Mouse (Mus musculus): ENCODE data around the gene Kiss1r. TPM values are rescaled to one million over a fixed set of nuclear protein-coding genes. Genes with fewer than 3 reads are reported as not detected.
"Not testable (repeated sequence)": the region's sequence is repeated elsewhere in the genome, so short reads cannot be mapped to it uniquely, and the experiment has no call there.

Gene Kiss1r
- polyA plus RNA-seq, 1 experiment from 2014 or later = 2.3 TPM

DNA sequence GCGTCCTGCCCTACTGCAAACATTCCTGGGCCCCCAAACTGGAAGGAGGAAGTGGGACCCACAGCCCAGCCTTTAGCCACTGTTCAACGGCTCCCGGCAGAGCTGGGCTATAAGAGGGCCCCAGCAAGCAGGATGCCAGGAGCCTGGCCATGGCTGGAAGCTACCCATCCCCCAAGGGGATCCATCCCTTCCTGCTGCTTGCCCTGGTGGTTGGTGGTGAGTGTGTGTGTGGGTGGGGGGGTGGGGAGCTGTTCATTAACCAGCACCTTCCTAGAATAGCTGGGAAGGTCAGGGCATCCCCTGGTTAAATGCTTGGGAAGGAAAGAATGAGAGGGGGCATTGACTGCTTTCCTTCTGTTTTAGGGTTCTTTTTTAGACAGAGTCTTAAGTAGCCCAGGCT, 37.2 kb upstream of the Kiss1r start:
- Histone ChIP-seq H3K4me1 (ENCODE audit: control insufficient read depth, insufficient read depth, low read length) (peaks cover 5% of the 10 kb centered on the region; the same call in 1 of the 2 replicates), H3K9me3 (ENCODE audit: control insufficient read depth, low read length) (no peaks in the 10 kb centered on the region), H3K4me3 (ENCODE audit: low read depth, low read length) (no peak overlapping the region), H3K36me3 (ENCODE audit: control insufficient read depth, insufficient read depth, low read length) (no peaks in the 10 kb centered on the region), H3K27ac (ENCODE audit: low read depth, low read length) (no peak overlapping the region), H3K9ac (replicated peaks; ENCODE audit: low read depth, low read length) (no peak overlapping the region), H3K27me3 (ENCODE audit: control insufficient read depth, insufficient read depth, low read length) (no peaks in the 10 kb centered on the region), H3K4me2 (ENCODE audit: low read depth, low read length) (no peak overlapping the region)
- 41% methylated on average over 3 of the region's 3 CpGs for WGBS
- ATAC-seq (ENCODE audit: low read depth) = no peak

DNA sequence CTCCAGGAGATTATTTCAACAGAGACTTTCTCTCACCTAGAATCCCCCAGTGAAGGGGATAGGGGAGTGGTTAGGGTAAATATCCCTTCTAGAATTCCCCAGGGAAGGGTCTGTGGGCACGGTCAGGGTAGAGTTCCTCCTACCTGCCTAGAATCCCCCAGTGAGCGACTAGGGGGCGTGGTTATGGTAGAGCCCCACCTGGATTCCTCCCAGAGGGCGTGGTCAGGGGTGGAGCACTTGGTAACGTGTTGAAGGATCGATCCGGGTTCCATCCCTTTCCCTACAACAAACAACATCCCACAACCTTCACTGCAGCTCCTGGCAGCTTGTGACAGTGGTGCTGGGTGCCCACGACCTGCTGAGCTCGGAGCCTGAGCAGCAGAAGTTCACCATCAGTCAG, 36.0 kb upstream of the Kiss1r start:
- H3K4me2 ChIP-seq (ENCODE audit: low read depth, low read length) = no peak overlapping the region
- 18% methylated on average over 9 of the region's 9 CpGs for WGBS
- no peak overlapping the region for H3K4me3 ChIP-seq (ENCODE audit: low read depth, low read length)
- ATAC-seq (ENCODE audit: low read depth) = no peak
- no peaks in the 10 kb centered on the region for H3K36me3 ChIP-seq (ENCODE audit: control insufficient read depth, insufficient read depth, low read length)
- H3K27me3 ChIP-seq (ENCODE audit: control insufficient read depth, insufficient read depth, low read length) = no peaks in the 10 kb centered on the region
- H3K9me3 ChIP-seq (ENCODE audit: control insufficient read depth, low read length) = no peaks in the 10 kb centered on the region
- no peak overlapping the region for H3K27ac ChIP-seq (ENCODE audit: low read depth, low read length)
- H3K9ac ChIP-seq (replicated peaks; ENCODE audit: low read depth, low read length) = no peak overlapping the region
- no peaks in the 10 kb centered on the region; the same call in 1 of the 2 replicates for H3K4me1 ChIP-seq (ENCODE audit: control insufficient read depth, insufficient read depth, low read length)

GRCm38 (mm10) chr10:79881981-79882380, 34.8 kb upstream of the Kiss1r start:
- no peaks in the 10 kb centered on the region for H3K27me3 ChIP-seq (ENCODE audit: control insufficient read depth, insufficient read depth, low read length)
- 6% methylated on average over 21 of the region's 22 CpGs for WGBS
- no peaks in the 10 kb centered on the region; the same call in 1 of the 2 replicates for H3K4me1 ChIP-seq (ENCODE audit: control insufficient read depth, insufficient read depth, low read length)
- no peak overlapping the region; the same call in 1 of the 2 replicates for H3K4me2 ChIP-seq (ENCODE audit: low read depth, low read length)
- H3K4me3 ChIP-seq (ENCODE audit: low read depth, low read length) = no peak overlapping the region
- no peaks in the 10 kb centered on the region for H3K36me3 ChIP-seq (ENCODE audit: control insufficient read depth, insufficient read depth, low read length)
- no peak overlapping the region for H3K27ac ChIP-seq (ENCODE audit: low read depth, low read length)
- no peak for ATAC-seq (ENCODE audit: low read depth)
- H3K9ac ChIP-seq (replicated peaks; ENCODE audit: low read depth, low read length) = 0 out of 2 replicates have a peak overlapping the region, but pooled peaks have one; percentile 11
- H3K9me3 ChIP-seq (ENCODE audit: control insufficient read depth, low read length) = no peaks in the 10 kb centered on the region

GRCm38 (mm10) chr10:79883297-79884084, 33.3 kb upstream of the Kiss1r start:
- Histone ChIP-seq H3K27ac (ENCODE audit: low read depth, low read length) (no peak overlapping the region), H3K4me3 (ENCODE audit: low read depth, low read length) (no peak overlapping the region), H3K36me3 (ENCODE audit: control insufficient read depth, insufficient read depth, low read length) (no peaks in the 10 kb centered on the region), H3K27me3 (ENCODE audit: control insufficient read depth, insufficient read depth, low read length) (no peaks in the 10 kb centered on the region), H3K9ac (replicated peaks; ENCODE audit: low read depth, low read length) (no peak overlapping the region), H3K4me1 (ENCODE audit: control insufficient read depth, insufficient read depth, low read length) (no peaks in the 10 kb centered on the region; the same call in 1 of the 2 replicates), H3K4me2 (ENCODE audit: low read depth, low read length) (no peak overlapping the region), H3K9me3 (ENCODE audit: control insufficient read depth, low read length) (no peaks in the 10 kb centered on the region)
- ATAC-seq (ENCODE audit: low read depth) = no peak
- WGBS = 17% methylated on average over 22 of the region's 22 CpGs

DNA sequence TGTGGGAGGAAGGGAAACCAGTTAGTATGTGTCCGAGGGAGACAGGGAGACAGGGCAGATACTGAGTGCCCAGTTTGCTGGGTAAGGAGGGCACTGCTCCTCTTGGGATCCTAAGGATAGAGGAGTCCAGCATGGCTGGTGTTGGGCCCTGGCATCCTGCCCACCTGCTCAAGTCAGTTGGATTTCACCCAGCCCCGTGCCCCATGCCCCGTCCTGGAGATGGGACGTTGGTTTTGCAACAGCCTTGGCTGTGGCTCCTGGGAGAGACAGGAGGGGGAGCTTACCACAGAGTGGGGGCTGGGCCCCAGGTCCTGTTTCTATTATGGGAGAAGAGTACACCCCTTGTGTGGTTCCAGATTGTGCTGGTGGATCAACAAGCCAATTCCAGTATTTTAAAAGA, 32.3 kb upstream of the Kiss1r start:
- Histone ChIP-seq H3K27ac (ENCODE audit: low read depth, low read length) (no peak overlapping the region), H3K27me3 (ENCODE audit: control insufficient read depth, insufficient read depth, low read length) (no peaks in the 10 kb centered on the region), H3K4me3 (ENCODE audit: low read depth, low read length) (no peak overlapping the region), H3K4me2 (ENCODE audit: low read depth, low read length) (no peak overlapping the region), H3K9me3 (ENCODE audit: control insufficient read depth, low read length) (no peaks in the 10 kb centered on the region), H3K36me3 (ENCODE audit: control insufficient read depth, insufficient read depth, low read length) (no peaks in the 10 kb centered on the region), H3K9ac (replicated peaks; ENCODE audit: low read depth, low read length) (no peak overlapping the region), H3K4me1 (ENCODE audit: control insufficient read depth, insufficient read depth, low read length) (no peaks in the 10 kb centered on the region; the same call in 1 of the 2 replicates)
- no peak for ATAC-seq (ENCODE audit: low read depth)
- WGBS = 71% methylated on average over 4 of the region's 4 CpGs

DNA sequence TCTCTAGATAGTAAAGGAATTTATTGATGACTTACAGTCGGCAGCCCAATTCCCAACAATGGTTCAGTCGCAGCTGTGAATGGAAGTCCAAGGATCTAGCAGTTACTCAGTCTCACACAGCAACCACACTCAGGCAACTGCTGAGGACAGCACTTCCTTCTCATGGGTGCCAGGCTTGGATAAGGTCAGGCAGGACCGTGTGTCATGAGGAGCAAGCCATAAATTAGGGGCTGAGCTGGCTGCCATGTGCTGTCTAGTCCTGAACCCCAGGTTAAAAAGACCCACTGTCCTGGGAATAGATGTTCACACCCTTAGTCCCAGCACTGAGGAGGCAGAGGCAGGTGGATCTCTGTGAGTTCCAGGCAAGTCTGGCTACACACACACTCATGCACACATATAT, 31.8 kb upstream of the Kiss1r start:
- H3K9ac ChIP-seq (replicated peaks; ENCODE audit: low read depth, low read length); H3K4me2 ChIP-seq (ENCODE audit: low read depth, low read length); ATAC-seq (ENCODE audit: low read depth); H3K27ac ChIP-seq (ENCODE audit: low read depth, low read length); H3K4me1 ChIP-seq (ENCODE audit: control insufficient read depth, insufficient read depth, low read length); H3K9me3 ChIP-seq (ENCODE audit: control insufficient read depth, low read length); H3K36me3 ChIP-seq (ENCODE audit: control insufficient read depth, insufficient read depth, low read length); H3K4me3 ChIP-seq (ENCODE audit: low read depth, low read length); H3K27me3 ChIP-seq (ENCODE audit: control insufficient read depth, insufficient read depth, low read length): not testable (repeated sequence)
- 68% methylated on average over 3 of the region's 3 CpGs for WGBS

- Histone ChIP-seq H3K9me3 (ENCODE audit: control insufficient read depth, low read length) (no peaks in the 10 kb centered on the region), H3K4me1 (ENCODE audit: control insufficient read depth, insufficient read depth, low read length) (no peaks in the 10 kb centered on the region; the same call in 1 of the 2 replicates), H3K4me3 (ENCODE audit: low read depth, low read length) (no peak within 1 kb of the TSS), H3K4me2 (ENCODE audit: low read depth, low read length) (no peak within 1 kb of the TSS), H3K27me3 (ENCODE audit: control insufficient read depth, insufficient read depth, low read length) (no peaks in the 10 kb centered on the region), H3K9ac (replicated peaks; ENCODE audit: low read depth, low read length) (no peak within 1 kb of the TSS), H3K36me3 (ENCODE audit: control insufficient read depth, insufficient read depth, low read length) (no peaks in the 10 kb centered on the region), H3K27ac (ENCODE audit: low read depth, low read length) (no peak within 1 kb of the TSS)
- WGBS = 77% methylated on average over 6 of the region's 6 CpGs
- ATAC-seq (ENCODE audit: low read depth) = no peak
Observed at GRCm38 (mm10) chr10:79886054-79886453, 30.7 kb upstream of the Kiss1r start, which contains the start of gene Elane. Elane (plus strand) TSS chr10:79886247.

DNA sequence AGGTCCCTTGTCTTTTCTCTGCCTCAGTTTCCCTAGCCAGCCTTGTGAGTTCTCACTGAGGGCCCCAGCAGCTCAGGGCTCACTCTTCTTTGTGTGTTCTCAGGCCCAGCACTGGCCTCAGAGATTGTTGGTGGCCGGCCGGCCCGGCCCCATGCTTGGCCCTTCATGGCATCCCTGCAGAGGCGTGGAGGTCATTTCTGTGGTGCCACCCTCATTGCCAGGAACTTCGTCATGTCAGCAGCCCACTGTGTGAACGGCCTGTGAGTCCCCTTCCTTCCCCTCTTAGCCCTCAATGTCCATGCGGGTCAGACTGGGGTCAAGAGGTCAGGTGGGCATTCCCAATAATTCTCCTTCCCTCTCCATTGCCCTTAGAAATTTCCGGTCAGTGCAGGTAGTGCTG, 30.2 kb upstream of the Kiss1r start:
- no peak overlapping the region for H3K4me3 ChIP-seq (ENCODE audit: low read depth, low read length)

DNA sequence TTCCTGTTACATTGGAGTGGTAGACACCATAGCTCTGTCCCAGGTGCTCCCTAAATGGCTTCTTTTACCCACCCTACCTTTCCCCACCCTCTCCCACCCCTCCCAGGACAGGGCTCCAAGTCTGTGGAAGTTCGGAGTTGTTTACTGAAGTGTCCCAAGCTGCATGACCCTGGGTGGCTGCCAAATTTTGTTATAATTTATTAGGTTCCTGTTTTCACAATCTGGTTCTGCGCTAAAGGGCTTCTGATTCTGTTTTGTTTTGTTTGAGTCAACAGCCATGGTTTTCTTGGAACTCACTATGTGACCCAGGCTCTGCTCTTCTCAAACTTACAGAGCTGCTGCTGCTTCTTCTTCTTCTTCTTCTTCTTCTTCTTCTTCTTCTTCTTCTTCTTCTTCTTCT, 27.4 kb upstream of the Kiss1r start:
- no peaks in the 10 kb centered on the region for H3K36me3 ChIP-seq (ENCODE audit: control insufficient read depth, insufficient read depth, low read length)
- H3K27ac ChIP-seq (ENCODE audit: low read depth, low read length) = no peak overlapping the region
- 76% methylated on average over 2 of the region's 2 CpGs for WGBS
- H3K27me3 ChIP-seq (ENCODE audit: control insufficient read depth, insufficient read depth, low read length) = no peaks in the 10 kb centered on the region
- H3K9me3 ChIP-seq (ENCODE audit: control insufficient read depth, low read length) = no peaks in the 10 kb centered on the region
- H3K4me1 ChIP-seq (ENCODE audit: control insufficient read depth, insufficient read depth, low read length) = no peaks in the 10 kb centered on the region
- no peak overlapping the region for H3K4me2 ChIP-seq (ENCODE audit: low read depth, low read length)
- H3K4me3 ChIP-seq (ENCODE audit: low read depth, low read length) = no peak overlapping the region
- ATAC-seq (ENCODE audit: low read depth) = no peak
- no peak overlapping the region for H3K9ac ChIP-seq (replicated peaks; ENCODE audit: low read depth, low read length)

More for the DNA sequence above, 30.2 kb upstream of the Kiss1r start:
- Histone ChIP-seq H3K36me3 (ENCODE audit: control insufficient read depth, insufficient read depth, low read length) (no peaks in the 10 kb centered on the region), H3K27ac (ENCODE audit: low read depth, low read length) (no peak overlapping the region), H3K9me3 (ENCODE audit: control insufficient read depth, low read length) (no peaks in the 10 kb centered on the region), H3K4me2 (ENCODE audit: low read depth, low read length) (no peak overlapping the region), H3K4me1 (ENCODE audit: control insufficient read depth, insufficient read depth, low read length) (no peaks in the 10 kb centered on the region; the same call in 1 of the 2 replicates), H3K27me3 (ENCODE audit: control insufficient read depth, insufficient read depth, low read length) (no peaks in the 10 kb centered on the region), H3K9ac (replicated peaks; ENCODE audit: low read depth, low read length) (no peak overlapping the region)
- 77% methylated on average over 8 of the region's 8 CpGs for WGBS
- no peak for ATAC-seq (ENCODE audit: low read depth)
